Mouse (Mus musculus): Measurements from ENCODE around the gene C130050O18Rik. TPM values are rescaled to one million over a fixed set of nuclear protein-coding genes. Genes with fewer than 3 reads are reported as not detected.
"Not testable (repeated sequence)": the region's sequence is repeated elsewhere in the genome, so short reads cannot be mapped to it uniquely, and the experiment has no call there.

Gene C130050O18Rik
- total and polyA plus RNA-seq, 2 experiments = 0.18 to 1.6 TPM

DNA sequence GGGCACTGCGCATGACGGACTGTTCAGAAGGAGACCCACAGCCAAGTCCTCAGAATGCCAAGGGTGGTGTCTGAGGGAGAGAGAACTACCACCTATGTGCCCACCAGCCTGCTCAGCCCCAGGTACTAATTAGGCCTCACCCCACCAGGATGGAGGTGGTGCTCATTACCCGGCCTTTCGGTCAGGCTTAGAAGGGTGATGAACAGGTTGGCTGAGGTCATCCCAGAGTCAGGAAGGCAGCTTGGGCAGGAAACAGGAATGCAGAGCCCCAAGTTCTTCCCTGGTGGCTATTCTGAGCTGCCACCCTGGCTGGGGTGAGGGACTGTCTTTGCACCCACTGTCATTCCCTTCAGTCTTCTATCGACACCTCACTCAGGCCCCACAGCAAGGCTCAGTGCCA lies 19.0 kb upstream of the C130050O18Rik start:
- TF ChIP-seq POLR2A (IDR thresholded peaks at IDR 0.05; ENCODE audit: extremely low read depth, insufficient read depth, low read length) (no peak), CTCF (IDR thresholded peaks at IDR 0.05; ENCODE audit: low read depth, low read length) (no peak)
- H3K79me2 ChIP-seq (ENCODE audit: control insufficient read depth, insufficient read depth, low read length) = peaks cover 42% of the 10 kb centered on the region; the same call in 1 of the 2 replicates
- no peaks in the 10 kb centered on the region for H3K36me3 ChIP-seq (ENCODE audit: control insufficient read depth, insufficient read depth, low read length)
- 75% methylated on average over 5 of the region's 5 CpGs for WGBS
- H3K27ac ChIP-seq (replicated peaks; ENCODE audit: insufficient read depth, low read depth, low read length) = peak overlapping the region; percentile 50
- no peak for DNase-seq (ENCODE audit: extremely low read depth, low read depth, low spot score)
- H3K9ac ChIP-seq (ENCODE audit: low read depth, low read length) = peak overlapping the region; percentile 17; the same call in 1 of the 2 replicates
- H3K4me1 ChIP-seq (ENCODE audit: control insufficient read depth, insufficient read depth, low read length) = peaks cover 67% of the 10 kb centered on the region
- H3K27me3 ChIP-seq (ENCODE audit: control insufficient read depth, insufficient read depth, low read length) = no peaks in the 10 kb centered on the region
- H3K4me3 ChIP-seq (ENCODE audit: insufficient read depth, low read depth, low read length) = no peak overlapping the region

- H3K27me3 ChIP-seq (ENCODE audit: control insufficient read depth, insufficient read depth, low read length) = no peaks in the 10 kb centered on the region
- H3K79me2 ChIP-seq (ENCODE audit: control insufficient read depth, insufficient read depth, low read length) = peaks cover 51% of the 10 kb centered on the region
- peaks cover 67% of the 10 kb centered on the region for H3K4me1 ChIP-seq (ENCODE audit: control insufficient read depth, insufficient read depth, low read length)
- peak overlapping the region; percentile 11 for H3K9ac ChIP-seq (ENCODE audit: low read depth, low read length)
- peak overlapping the region; percentile 52 for H3K27ac ChIP-seq (replicated peaks; ENCODE audit: insufficient read depth, low read depth, low read length)
- 70% methylated on average over 10 of the region's 10 CpGs for WGBS
- H3K4me3 ChIP-seq (ENCODE audit: insufficient read depth, low read depth, low read length) = no peak overlapping the region
- TF ChIP-seq CTCF (IDR thresholded peaks at IDR 0.05; ENCODE audit: low read depth, low read length) = no peak
- TF ChIP-seq POLR2A (IDR thresholded peaks at IDR 0.05; ENCODE audit: extremely low read depth, insufficient read depth, low read length) = no peak
- peaks cover 3% of the 10 kb centered on the region; the same call in 1 of the 2 replicates for H3K36me3 ChIP-seq (ENCODE audit: control insufficient read depth, insufficient read depth, low read length)
- DNase-seq (ENCODE audit: extremely low read depth, low read depth, low spot score) = no peak
Observed at GRCm38 (mm10) chr5:139387329-139388194, 17.5 kb upstream of the C130050O18Rik start.

DNA sequence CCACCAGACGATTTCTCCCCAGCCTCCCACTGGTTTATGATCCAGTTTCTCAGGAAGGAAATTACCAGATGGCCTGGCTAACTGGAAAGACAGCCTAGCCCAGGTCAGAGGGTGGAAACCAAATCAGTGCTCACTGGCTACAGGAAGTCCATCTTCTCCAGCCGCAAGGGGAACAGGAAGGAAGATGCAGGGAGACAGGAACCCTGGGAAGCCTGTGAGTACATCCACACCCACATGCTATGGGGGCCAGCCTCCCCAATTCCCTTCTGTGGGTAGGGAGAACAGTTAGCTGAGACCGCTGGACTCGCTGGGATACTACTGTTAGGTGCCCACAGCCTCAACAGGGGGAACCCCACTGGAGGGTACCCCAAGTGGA lies 16.9 kb upstream of the C130050O18Rik start:
- TF ChIP-seq POLR2A (IDR thresholded peaks at IDR 0.05; ENCODE audit: extremely low read depth, insufficient read depth, low read length) (no peak), CTCF (IDR thresholded peaks at IDR 0.05; ENCODE audit: low read depth, low read length) (no peak)
- Histone ChIP-seq H3K27me3 (ENCODE audit: control insufficient read depth, insufficient read depth, low read length) (no peaks in the 10 kb centered on the region), H3K4me1 (ENCODE audit: control insufficient read depth, insufficient read depth, low read length) (peaks cover 63% of the 10 kb centered on the region), H3K79me2 (ENCODE audit: control insufficient read depth, insufficient read depth, low read length) (peaks cover 49% of the 10 kb centered on the region), H3K4me3 (ENCODE audit: insufficient read depth, low read depth, low read length) (no peak overlapping the region), H3K27ac (replicated peaks; ENCODE audit: insufficient read depth, low read depth, low read length) (peak overlapping the region; percentile 65), H3K36me3 (ENCODE audit: control insufficient read depth, insufficient read depth, low read length) (peaks cover 3% of the 10 kb centered on the region; the same call in 1 of the 2 replicates), H3K9ac (ENCODE audit: low read depth, low read length) (peak overlapping the region; percentile 19)
- 80% methylated on average over 4 of the region's 4 CpGs for WGBS
- DNase-seq (ENCODE audit: extremely low read depth, low read depth, low spot score) = no peak

- Histone ChIP-seq H3K9ac (ENCODE audit: low read depth, low read length) (peak overlapping the region; percentile 19), H3K27ac (replicated peaks; ENCODE audit: insufficient read depth, low read depth, low read length) (peak overlapping the region; percentile 65), H3K27me3 (ENCODE audit: control insufficient read depth, insufficient read depth, low read length) (no peaks in the 10 kb centered on the region), H3K79me2 (ENCODE audit: control insufficient read depth, insufficient read depth, low read length) (peaks cover 43% of the 10 kb centered on the region), H3K4me3 (ENCODE audit: insufficient read depth, low read depth, low read length) (no peak overlapping the region), H3K4me1 (ENCODE audit: control insufficient read depth, insufficient read depth, low read length) (peaks cover 55% of the 10 kb centered on the region), H3K36me3 (ENCODE audit: control insufficient read depth, insufficient read depth, low read length) (peaks cover 3% of the 10 kb centered on the region; the same call in 1 of the 2 replicates)
- DNase-seq (ENCODE audit: extremely low read depth, low read depth, low spot score) = no peak
- no peak for TF ChIP-seq CTCF (IDR thresholded peaks at IDR 0.05; ENCODE audit: low read depth, low read length)
- TF ChIP-seq POLR2A (IDR thresholded peaks at IDR 0.05; ENCODE audit: extremely low read depth, insufficient read depth, low read length) = no peak
- 46% methylated on average over 17 of the region's 17 CpGs for WGBS
Observed at GRCm38 (mm10) chr5:139388694-139389675, 16.1 kb upstream of the C130050O18Rik start.

GRCm38 (mm10) chr5:139389676-139390061 lies 15.4 kb upstream of the C130050O18Rik start:
- H3K27me3 ChIP-seq (ENCODE audit: control insufficient read depth, insufficient read depth, low read length) = no peaks in the 10 kb centered on the region
- H3K79me2 ChIP-seq (ENCODE audit: control insufficient read depth, insufficient read depth, low read length) = peaks cover 43% of the 10 kb centered on the region
- H3K4me1 ChIP-seq (ENCODE audit: control insufficient read depth, insufficient read depth, low read length) = peaks cover 53% of the 10 kb centered on the region
- H3K9ac ChIP-seq (ENCODE audit: low read depth, low read length) = peak overlapping the region; percentile 8; the same call in 1 of the 2 replicates
- 2% methylated on average over 6 of the region's 6 CpGs for WGBS
- DNase-seq (ENCODE audit: extremely low read depth, low read depth, low spot score) = peak; percentile 86
- H3K36me3 ChIP-seq (ENCODE audit: control insufficient read depth, insufficient read depth, low read length) = peaks cover 3% of the 10 kb centered on the region; the same call in 1 of the 2 replicates
- H3K27ac ChIP-seq (replicated peaks; ENCODE audit: insufficient read depth, low read depth, low read length) = peak overlapping the region; percentile 57
- no peak for TF ChIP-seq POLR2A (IDR thresholded peaks at IDR 0.05; ENCODE audit: extremely low read depth, insufficient read depth, low read length)
- peak; percentile 26; the same call in 1 of the 2 replicates for TF ChIP-seq CTCF (IDR thresholded peaks at IDR 0.05; ENCODE audit: low read depth, low read length)
- H3K4me3 ChIP-seq (ENCODE audit: insufficient read depth, low read depth, low read length) = no peak overlapping the region

DNA sequence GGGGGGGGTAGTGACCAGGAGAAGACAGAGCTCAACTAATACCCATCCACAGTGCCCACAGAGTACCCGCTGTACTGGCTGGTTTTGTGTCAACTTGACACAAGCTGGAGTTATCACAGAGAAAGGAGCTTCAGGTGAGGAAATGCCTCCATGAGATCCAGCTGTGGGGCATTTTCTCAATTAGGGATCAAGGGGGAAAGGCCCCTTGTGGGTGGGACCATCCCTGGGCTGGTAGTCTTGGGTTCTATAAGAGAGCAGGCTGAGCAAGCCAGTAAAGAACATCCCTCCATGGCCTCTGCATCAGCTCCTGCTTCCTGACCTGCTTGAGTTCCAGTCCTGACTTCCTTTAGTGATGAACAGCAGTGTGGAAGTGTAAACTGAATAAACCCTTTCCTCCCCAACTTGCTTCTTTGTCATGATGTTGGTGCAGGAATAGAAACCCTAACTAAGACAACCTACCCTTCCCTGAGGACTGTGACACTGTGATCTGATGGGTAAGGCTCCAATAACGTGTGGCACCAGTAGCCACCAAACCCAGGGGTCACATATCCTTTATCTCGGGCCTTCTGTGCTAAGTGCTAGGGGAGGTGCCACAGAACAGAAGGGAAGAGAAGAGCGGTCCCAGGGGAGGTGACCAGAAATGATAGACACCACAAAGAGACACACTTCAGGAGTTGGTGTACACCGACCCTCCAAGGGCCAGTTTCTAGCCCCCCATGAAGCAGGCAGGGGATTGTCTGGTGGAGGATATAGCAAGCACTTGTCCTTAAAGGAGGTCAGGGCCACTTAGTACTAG lies 14.6 kb upstream of the C130050O18Rik start:
- Histone ChIP-seq H3K27ac (replicated peaks; ENCODE audit: insufficient read depth, low read depth, low read length) (peak overlapping the region; percentile 0; the same call in 1 of the 2 replicates), H3K9ac (ENCODE audit: low read depth, low read length) (peak overlapping the region; percentile 17; the same call in 1 of the 2 replicates), H3K79me2 (ENCODE audit: control insufficient read depth, insufficient read depth, low read length) (peaks cover 36% of the 10 kb centered on the region), H3K4me1 (ENCODE audit: control insufficient read depth, insufficient read depth, low read length) (peaks cover 45% of the 10 kb centered on the region)
- not testable (repeated sequence) for DNase-seq (ENCODE audit: extremely low read depth, low read depth, low spot score); H3K27me3 ChIP-seq (ENCODE audit: control insufficient read depth, insufficient read depth, low read length); H3K36me3 ChIP-seq (ENCODE audit: control insufficient read depth, insufficient read depth, low read length); H3K4me3 ChIP-seq (ENCODE audit: insufficient read depth, low read depth, low read length)
- 74% methylated on average over 5 of the region's 5 CpGs for WGBS
